Mouse (Mus musculus) B cell, adult 67 days (primary cell): ENCODE results near the gene Rfx7. TPM values are rescaled to one million over a fixed set of nuclear protein-coding genes. Genes with fewer than 3 reads are reported as not detected.

Experiments
- total RNA-seq, 2 experiments: library from RNA; stranded (reverse); gene quantifications; 4 replicates each; pipeline ENCODE4 v1.2.4; 2023

Rfx7 gene
- 100 to 1,000 TPM; 107 to 108 TPM for total RNA-seq

GRCm38 (mm10) chr9:72531996-72532380 lies at the start of gene Rfx7:
Rfx7 (plus strand) TSS chr9:72532240.

GRCm38 (mm10) chr9:72492194-72492565 lies 39.9 kb upstream of the Rfx7 start, which contains the start of gene Tex9:
Tex9 (minus strand) TSS chr9:72492212.

GRCm38 (mm10) chr9:72661895-72662661 lies 130.0 kb downstream of the Rfx7 start, which contains the start of gene Nedd4:
Nedd4 (plus strand) TSS chr9:72662346.

Other genes starting within 250 kb of the Rfx7 start
- gene Mns1, start 94.2 kb upstream of the Rfx7 start, total RNA-seq = 1 to 10 TPM; 3.0 to 3.3 TPM
- 10 to 100 TPM; 26.5 to 27.4 TPM for gene Tex9, start 40.0 kb upstream of the Rfx7 start, total RNA-seq
- 100 to 1,000 TPM; 106 to 125 TPM for gene Nedd4, start 130.1 kb downstream of the Rfx7 start, total RNA-seq